Mouse (Mus musculus): ENCODE results near the gene Timm13. TPM values are rescaled to one million over a fixed set of nuclear protein-coding genes. Genes with fewer than 3 reads are reported as not detected.

Gene Timm13
- polyA plus RNA-seq (2012; rRNA removed; ENCODE audit: low replicate concordance), result 202 and 257 TPM in 2 replicates

DNA sequence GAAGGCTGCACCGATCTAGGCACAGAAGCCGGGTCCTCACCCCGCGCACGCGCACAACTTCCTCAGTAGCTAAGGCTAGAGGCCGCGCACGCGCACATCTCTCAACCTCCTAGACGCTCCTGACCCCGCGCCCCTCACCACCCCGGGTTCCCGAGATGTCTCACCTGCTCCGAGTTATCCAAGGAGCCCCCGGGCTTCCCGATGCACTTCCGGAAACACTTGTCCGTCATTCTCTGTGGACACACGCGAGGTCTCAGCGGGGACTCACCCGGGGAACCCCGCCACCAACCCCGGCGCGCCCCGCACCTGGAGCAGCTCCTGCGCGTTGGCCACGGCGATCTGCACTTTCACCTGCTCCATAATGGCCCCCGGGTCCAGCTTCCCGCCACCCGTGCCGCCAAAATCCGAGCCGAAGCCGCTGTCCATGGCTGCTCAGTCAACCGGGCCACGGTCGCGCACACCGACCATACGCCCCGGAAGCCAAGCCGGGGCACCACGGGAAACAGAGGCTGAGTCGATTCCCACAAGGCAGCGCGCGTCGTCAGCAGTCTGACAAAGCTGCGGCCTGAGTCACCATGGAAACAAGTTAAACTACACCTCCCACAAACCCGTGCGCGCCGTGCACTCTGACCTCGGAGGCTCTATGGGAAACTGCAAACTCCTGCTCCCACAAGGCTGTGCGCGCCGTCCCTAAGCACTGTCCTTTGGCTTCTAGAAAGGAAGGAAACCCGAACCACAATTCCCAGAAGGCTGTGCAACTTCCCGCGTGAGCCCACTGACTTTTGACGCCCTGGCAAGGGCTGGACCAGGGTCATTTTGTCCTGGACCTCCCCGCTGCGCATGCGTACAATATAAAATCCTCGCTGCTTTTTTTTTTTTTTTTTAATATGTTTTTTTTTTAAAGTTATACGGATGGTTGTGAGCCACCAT is at the start of gene Timm13:
Gene Timm13, minus strand, starts transcription at position 652 of the 930 bp plus-strand sequence.

DNA sequence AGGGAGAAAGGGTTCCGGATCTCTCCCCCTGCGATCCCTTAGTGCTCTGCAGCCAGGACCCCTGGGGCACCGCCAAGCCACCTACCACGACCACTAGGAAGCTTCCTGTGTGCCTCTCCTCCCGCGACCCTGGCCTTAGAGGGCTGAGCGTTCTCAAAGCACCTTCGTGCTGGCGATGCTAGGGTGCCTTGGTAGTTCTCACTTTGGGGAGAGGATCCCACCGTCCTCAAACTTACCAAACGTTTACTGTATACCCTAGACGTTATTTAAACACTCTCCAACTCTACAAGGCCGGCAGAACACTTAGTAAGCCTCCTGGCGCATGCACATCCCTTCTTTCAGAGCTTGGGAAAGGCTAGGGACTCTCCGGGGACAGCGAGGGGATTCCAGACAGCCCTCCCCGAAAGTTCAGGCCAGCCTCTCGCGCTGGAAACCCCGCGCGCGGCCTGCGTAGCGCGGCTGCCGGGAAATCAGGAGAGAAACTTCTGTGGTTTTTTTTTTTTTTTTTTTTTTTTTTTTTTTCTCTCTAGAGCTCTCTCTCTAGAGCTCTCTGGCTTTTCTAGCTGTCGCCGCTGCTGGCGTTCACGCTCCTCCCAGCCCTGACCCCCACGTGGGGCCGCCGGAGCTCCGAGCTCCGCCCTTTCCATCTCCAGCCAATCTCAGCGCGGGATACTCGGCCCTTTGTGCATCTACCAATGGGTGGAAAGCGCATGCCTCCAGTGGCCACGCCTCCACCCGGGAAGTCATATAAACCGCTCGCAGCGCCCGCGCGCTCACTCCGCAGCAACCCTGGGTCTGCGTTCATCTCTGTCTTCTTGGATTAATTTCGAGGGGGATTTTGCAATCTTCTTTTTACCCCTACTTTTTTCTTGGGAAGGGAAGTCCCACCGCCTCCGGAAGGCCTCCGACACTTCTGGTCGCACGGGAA is 28.8 kb upstream of the Timm13 start, which contains the start of gene Gadd45b:
Gene Gadd45b, plus strand, starts transcription at position 775 of the 928 bp plus-strand sequence.

DNA sequence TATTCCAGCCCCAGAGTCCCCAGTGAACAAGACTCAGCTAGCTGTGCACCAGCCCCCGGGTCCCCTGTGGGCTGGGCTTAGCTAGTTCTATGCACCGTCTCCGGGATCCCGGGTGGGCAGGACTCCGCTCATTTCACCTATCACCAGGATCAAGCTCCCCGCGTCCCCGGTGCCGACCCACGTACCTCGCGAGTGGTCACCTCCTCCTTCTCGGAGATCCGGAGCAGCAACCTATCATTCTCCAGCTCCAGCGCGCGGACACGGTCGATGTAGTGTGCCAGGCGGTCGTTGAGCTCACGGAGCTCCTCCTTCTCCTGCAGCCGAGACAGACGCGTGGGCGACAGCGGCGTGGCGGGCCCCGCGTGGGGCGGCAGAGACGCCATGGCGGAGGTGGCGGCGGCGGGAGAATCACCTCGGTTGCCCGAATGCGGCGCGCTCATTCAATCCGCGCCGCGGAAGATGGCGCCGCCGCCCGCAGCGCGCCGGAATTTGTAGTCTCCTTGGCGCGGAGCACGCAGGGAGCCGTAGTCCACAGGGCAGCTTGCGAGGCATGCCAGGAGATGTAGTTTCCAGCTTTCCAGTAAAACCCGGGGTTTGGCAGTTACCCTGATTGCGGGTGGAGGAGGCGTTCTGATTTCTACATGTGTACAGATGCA is 17.1 kb upstream of the Timm13 start, which contains the start of gene Lmnb2:
Gene Lmnb2, minus strand, starts transcription at position 467 of the 656 bp plus-strand sequence.

DNA sequence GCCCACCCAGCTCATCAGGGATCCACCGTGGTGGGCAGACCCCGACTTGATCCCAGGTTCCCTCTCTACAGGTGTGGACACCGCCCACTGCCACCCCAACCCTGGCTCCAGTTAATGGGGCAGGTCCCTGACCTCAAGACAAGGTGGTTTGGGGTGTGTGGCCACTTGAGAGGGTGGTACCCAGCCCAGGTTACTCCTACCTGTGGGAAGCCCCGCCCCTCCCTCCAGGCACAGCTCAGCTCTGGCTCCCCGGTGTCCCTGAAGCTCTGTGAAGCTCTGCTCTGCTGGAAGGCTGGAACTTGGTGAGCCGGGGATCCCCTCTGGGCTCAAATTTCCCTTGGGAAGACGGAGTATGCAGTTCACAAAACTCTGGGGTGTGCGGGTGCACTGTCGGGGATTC is 29.2 kb downstream of the Timm13 start, which contains the start of gene Tmprss9:
Gene Tmprss9, plus strand, starts transcription at position 268 of the 400 bp plus-strand sequence.

DNA sequence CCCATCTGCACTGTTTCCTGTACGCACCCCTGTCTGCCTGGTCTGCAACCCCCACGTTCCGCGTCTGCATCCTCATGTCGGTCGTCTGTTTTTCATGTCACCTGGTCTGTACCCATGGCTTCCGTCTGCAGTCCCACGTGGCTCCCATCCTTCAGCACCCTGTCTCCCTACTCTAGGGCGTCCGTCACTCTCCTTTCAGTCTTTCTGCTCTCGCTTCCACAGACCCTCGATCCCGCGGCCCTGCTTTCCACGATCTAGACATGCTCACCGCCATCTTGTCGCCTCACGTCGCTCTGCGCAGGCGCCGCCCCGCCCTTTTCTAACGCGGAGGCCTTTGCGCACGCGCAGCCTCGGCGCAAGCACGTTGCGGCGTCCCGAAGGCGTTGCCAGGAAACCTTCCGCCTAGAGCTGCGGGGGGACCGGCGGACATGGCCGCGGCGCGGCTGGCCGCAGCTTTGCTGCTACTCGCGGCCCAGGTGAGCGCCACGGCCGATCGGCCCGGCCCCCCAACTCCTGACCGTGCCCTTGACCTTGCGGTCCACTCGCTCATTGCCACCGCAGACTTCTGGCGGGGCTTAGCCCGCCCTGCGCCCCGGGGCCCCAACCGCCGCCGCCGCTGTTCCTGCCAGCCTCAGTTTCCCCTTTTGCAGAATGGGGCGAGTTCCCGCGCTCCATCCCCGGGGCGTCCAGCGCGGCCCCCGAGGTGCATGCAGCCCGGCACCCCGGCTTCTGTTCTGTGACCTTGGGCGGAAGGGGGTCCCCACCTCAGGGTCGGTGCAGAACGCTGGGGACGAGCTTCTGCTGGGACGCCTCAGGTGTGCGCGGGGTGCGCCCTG is 45.6 kb downstream of the Timm13 start, which contains the start of the genes Lsm7 and Sppl2b:
Gene Lsm7, minus strand, starts transcription at position 297 of the 836 bp plus-strand sequence.
Gene Sppl2b, plus strand, starts transcription at position 363 of the 836 bp plus-strand sequence.

Other genes starting within 250 kb of the Timm13 start
- 87.3 and 118 TPM in 2 replicates for gene Btbd2, start 243.9 kb downstream of the Timm13 start, polyA plus RNA-seq (2012; rRNA removed; ENCODE audit: low replicate concordance)
- gene Mknk2, start 222.9 kb downstream of the Timm13 start, polyA plus RNA-seq (2012; rRNA removed; ENCODE audit: low replicate concordance), result 740 and 1,180 TPM in 2 replicates
- 80.9 and 125 TPM in 2 replicates for gene Mob3a, start 199.0 kb downstream of the Timm13 start, polyA plus RNA-seq (2012; rRNA removed; ENCODE audit: low replicate concordance)
- 46.0 and 58.0 TPM in 2 replicates for gene Izumo4, start 198.8 kb downstream of the Timm13 start, polyA plus RNA-seq (2012; rRNA removed; ENCODE audit: low replicate concordance)
- gene Ap3d1, start 158.7 kb downstream of the Timm13 start, polyA plus RNA-seq (2012; rRNA removed; ENCODE audit: low replicate concordance), result 127 and 144 TPM in 2 replicates
- 18.6 and 59.0 TPM in 2 replicates for gene Dot1l, start 145.8 kb downstream of the Timm13 start, polyA plus RNA-seq (2012; rRNA removed; ENCODE audit: low replicate concordance)
- 28.5 and 70.7 TPM in 2 replicates for gene Sf3a2, start 102.8 kb downstream of the Timm13 start, polyA plus RNA-seq (2012; rRNA removed; ENCODE audit: low replicate concordance)
- 48.7 and 79.2 TPM in 2 replicates for gene Plekhj1, start 102.3 kb downstream of the Timm13 start, polyA plus RNA-seq (2012; rRNA removed; ENCODE audit: low replicate concordance)
- gene Amh, start 95.7 kb downstream of the Timm13 start, polyA plus RNA-seq (2012; rRNA removed; ENCODE audit: low replicate concordance), result 0.47 and 3.1 TPM in 2 replicates
- gene Jsrp1, start 87.5 kb downstream of the Timm13 start, polyA plus RNA-seq (2012; rRNA removed; ENCODE audit: low replicate concordance), result 0.38 and 44.2 TPM in 2 replicates
- 1,126 and 1,128 TPM in 2 replicates for gene Oaz1, start 74.3 kb downstream of the Timm13 start, polyA plus RNA-seq (2012; rRNA removed; ENCODE audit: low replicate concordance)
- gene Lingo3, start 56.9 kb downstream of the Timm13 start, polyA plus RNA-seq (2012; rRNA removed; ENCODE audit: low replicate concordance), result 3.3 TPM in 1 of 2 replicates, not detected in the other
- 89.6 and 111 TPM in 2 replicates for gene Lsm7, start 45.8 kb downstream of the Timm13 start, polyA plus RNA-seq (2012; rRNA removed; ENCODE audit: low replicate concordance)
- gene Sppl2b, start 45.7 kb downstream of the Timm13 start, polyA plus RNA-seq (2012; rRNA removed; ENCODE audit: low replicate concordance), result 96.5 and 123 TPM in 2 replicates
- 0.13 and 0.14 TPM in 2 replicates for gene Tmprss9, start 29.1 kb downstream of the Timm13 start, polyA plus RNA-seq (2012; rRNA removed; ENCODE audit: low replicate concordance)
- gene Lmnb2, start 17.3 kb upstream of the Timm13 start, polyA plus RNA-seq (2012; rRNA removed; ENCODE audit: low replicate concordance), result 11.2 and 14.6 TPM in 2 replicates
- 31.8 and 52.6 TPM in 2 replicates for gene Gadd45b, start 29.1 kb upstream of the Timm13 start, polyA plus RNA-seq (2012; rRNA removed; ENCODE audit: low replicate concordance)
- 6.4 and 7.3 TPM in 2 replicates for gene Gng7, start 114.0 kb upstream of the Timm13 start, polyA plus RNA-seq (2012; rRNA removed; ENCODE audit: low replicate concordance)
- gene Diras1, start 124.7 kb upstream of the Timm13 start, polyA plus RNA-seq (2012; rRNA removed; ENCODE audit: low replicate concordance), result 0.09 and 0.27 TPM in 2 replicates
- gene Slc39a3, start 136.5 kb upstream of the Timm13 start, polyA plus RNA-seq (2012; rRNA removed; ENCODE audit: low replicate concordance), result 36.6 and 42.0 TPM in 2 replicates
- 313 and 371 TPM in 2 replicates for gene Sgta, start 159.2 kb upstream of the Timm13 start, polyA plus RNA-seq (2012; rRNA removed; ENCODE audit: low replicate concordance)
- gene Thop1, start 169.1 kb upstream of the Timm13 start, polyA plus RNA-seq (2012; rRNA removed; ENCODE audit: low replicate concordance), result 30.9 and 38.7 TPM in 2 replicates
- 2.5 TPM in 2 replicates for gene Creb3l3, start 197.9 kb upstream of the Timm13 start, polyA plus RNA-seq (2012; rRNA removed; ENCODE audit: low replicate concordance)
- gene Map2k2, start 204.9 kb upstream of the Timm13 start, polyA plus RNA-seq (2012; rRNA removed; ENCODE audit: low replicate concordance), result 152 and 291 TPM in 2 replicates
- 45.5 and 121 TPM in 2 replicates for gene Zbtb7a, start 234.3 kb upstream of the Timm13 start, polyA plus RNA-seq (2012; rRNA removed; ENCODE audit: low replicate concordance)